15 mouse cellular contexts compared by ENCODE assay signal in the genomic region with DNA sequence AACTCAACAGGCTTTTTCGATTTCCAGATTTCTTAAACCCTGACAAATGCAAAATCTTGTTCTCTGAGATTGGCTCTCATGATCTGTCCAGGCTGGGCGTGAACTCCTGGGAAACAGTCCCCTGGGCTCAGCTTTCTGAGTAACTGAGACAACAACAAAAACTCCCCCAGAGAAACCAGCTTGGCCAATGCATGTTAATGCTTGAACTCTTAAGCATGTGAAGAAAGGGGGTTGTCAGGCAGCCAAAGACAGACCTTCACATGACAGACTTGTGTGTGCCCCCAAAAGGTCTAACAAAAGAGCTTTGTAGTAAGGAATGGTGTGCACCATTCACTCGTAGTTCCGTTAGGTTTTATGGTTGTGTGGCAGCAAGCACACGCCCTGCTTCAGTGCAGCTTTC.
DNase-seq lines count a peak whose midpoint lies in the region; ATAC-seq and TF ChIP-seq lines count a peak whose summit lies in the region.
"Had no signal": no experiment of that assay in that cellular context is flagged by ENCODE, and none has a peak within 500 bp of the region (broad histone marks: within the 10 kb centered on the region; RNA-seq: fewer than 3 reads in every experiment).

No protein-coding gene starts in this region.

- WGBS in hindbrain, postnatal 0 days: 42% methylated on average over 5 of the region's 5 CpGs
- 45% methylated on average over 5 of the region's 5 CpGs for WGBS in hindbrain, embryonic 16.5 days
- WGBS in lung, postnatal 0 days: 81% methylated on average over 5 of the region's 5 CpGs

- peak; percentile 58 for DNase-seq in gastrocnemius, adult 2 months
- DNase-seq in gastrocnemius, postnatal 25 days: no peak
- DNase-seq in hindbrain, postnatal 0 days (ENCODE audit: low spot score): peak; percentile 9
- peak; percentile 17 to 23 for DNase-seq in heart, postnatal 14 days
- no peak for DNase-seq in lung, postnatal 0 days (ENCODE audit: low spot score)
- DNase-seq: cerebellum, postnatal 14 days; embryo, embryonic 11 days; kidney, adult 18-20 months; kidney, postnatal 36 days; lung, postnatal 10 days; right cerebral cortex, postnatal 14 days had no signal

- intact Hi-C loops in gastrocnemius, adult 2 months (cut with DNase I): no loop called here
- intact Hi-C loops in heart, postnatal 14 days (cut with DNase I): no loop called here

- peak overlapping the region; percentile 65 for H3K27ac ChIP-seq in gastrocnemius, adult 2 months
- H3K27ac ChIP-seq in hindbrain, postnatal 0 days: no peak overlapping the region
- H3K27ac ChIP-seq in hindbrain, embryonic 16.5 days (ENCODE audit: low read depth, low read length): no peak overlapping the region
- H3K27ac ChIP-seq in brown adipose tissue, adult 24 weeks (replicated peaks; ENCODE audit: low read depth, low read length): peak overlapping the region; percentile 87
- H3K27ac ChIP-seq in lung, postnatal 0 days (ENCODE audit: low read length): no peak overlapping the region
- H3K27ac ChIP-seq: limb, embryonic 13.5 days; liver, embryonic 15.5 days had no signal

- no peak for ATAC-seq in hindbrain, postnatal 0 days
- no peak for ATAC-seq in hindbrain, embryonic 16.5 days
- no peak for ATAC-seq in lung, postnatal 0 days

- no peaks in the 10 kb centered on the region for H3K27me3 ChIP-seq in hindbrain, postnatal 0 days (ENCODE audit: insufficient read depth, low read length)
- H3K27me3 ChIP-seq in hindbrain, embryonic 16.5 days (replicated peaks; ENCODE audit: control insufficient read depth, insufficient read depth, low read length): no peaks in the 10 kb centered on the region
- H3K27me3 ChIP-seq in lung, postnatal 0 days (replicated peaks; ENCODE audit: insufficient read depth, low read length): no peaks in the 10 kb centered on the region
- H3K27me3 ChIP-seq: limb, embryonic 13.5 days; liver, embryonic 15.5 days had no signal

- no peak for TF ChIP-seq CTCF in gastrocnemius, adult 2 months (IDR thresholded peaks at IDR 0.05)
- no peak for TF ChIP-seq CTCF in hindbrain, postnatal 0 days (IDR thresholded peaks at IDR 0.05; ENCODE audit: low read depth)
- TF ChIP-seq CTCF in lung, postnatal 0 days (IDR thresholded peaks at IDR 0.05): no peak

- H3K9ac ChIP-seq in hindbrain, postnatal 0 days (replicated peaks; ENCODE audit: low read length): no peak overlapping the region
- no peak overlapping the region for H3K9ac ChIP-seq in hindbrain, embryonic 16.5 days (ENCODE audit: low read depth, low read length)
- no peak overlapping the region for H3K9ac ChIP-seq in lung, postnatal 0 days (replicated peaks; ENCODE audit: low read depth)
- H3K9ac ChIP-seq: limb, embryonic 13.5 days; liver, embryonic 15.5 days had no signal

- no peaks in the 10 kb centered on the region for H3K36me3 ChIP-seq in hindbrain, postnatal 0 days (ENCODE audit: insufficient read depth, low read length)
- no peaks in the 10 kb centered on the region for H3K36me3 ChIP-seq in hindbrain, embryonic 16.5 days (ENCODE audit: control insufficient read depth, insufficient read depth, low read length)
- H3K36me3 ChIP-seq in lung, postnatal 0 days (ENCODE audit: insufficient read depth, low read length): no peaks in the 10 kb centered on the region
- H3K36me3 ChIP-seq: limb, embryonic 13.5 days; liver, embryonic 15.5 days had no signal

- no peak overlapping the region for H3K4me2 ChIP-seq in hindbrain, postnatal 0 days (ENCODE audit: low read depth, low read length)
- H3K4me2 ChIP-seq in hindbrain, embryonic 16.5 days (ENCODE audit: low read length): no peak overlapping the region
- H3K4me2 ChIP-seq in lung, postnatal 0 days (replicated peaks; ENCODE audit: low read depth, low read length): no peak overlapping the region
- H3K4me2 ChIP-seq: limb, embryonic 13.5 days; liver, embryonic 15.5 days had no signal

- H3K4me1 ChIP-seq in hindbrain, postnatal 0 days (ENCODE audit: insufficient read depth, low read length): no peaks in the 10 kb centered on the region
- peaks cover 2% of the 10 kb centered on the region for H3K4me1 ChIP-seq in hindbrain, embryonic 16.5 days (ENCODE audit: control insufficient read depth, insufficient read depth, low read depth, low read length)
- no peaks in the 10 kb centered on the region for H3K4me1 ChIP-seq in brown adipose tissue, adult 24 weeks (ENCODE audit: control insufficient read depth, insufficient read depth, insufficient read length, low read length)
- H3K4me1 ChIP-seq in lung, postnatal 0 days (ENCODE audit: insufficient read depth, low read depth, low read length): no peaks in the 10 kb centered on the region

- TF ChIP-seq EP300 in lung, postnatal 0 days (IDR thresholded peaks at IDR 0.05): no peak

- H3K4me3 ChIP-seq in gastrocnemius, adult 2 months: no peak overlapping the region
- H3K4me3 ChIP-seq in hindbrain, postnatal 0 days (ENCODE audit: low read length): no peak overlapping the region
- no peak overlapping the region for H3K4me3 ChIP-seq in hindbrain, embryonic 16.5 days (ENCODE audit: low read length)
- no peak overlapping the region for H3K4me3 ChIP-seq in brown adipose tissue, adult 24 weeks (ENCODE audit: insufficient read depth, low read depth, low read length)
- H3K4me3 ChIP-seq in lung, postnatal 0 days (ENCODE audit: low read depth, low read length): no peak overlapping the region
- H3K4me3 ChIP-seq: limb, embryonic 13.5 days; liver, embryonic 15.5 days had no signal

- no peaks in the 10 kb centered on the region for H3K9me3 ChIP-seq in hindbrain, postnatal 0 days (ENCODE audit: low read length)
- no peaks in the 10 kb centered on the region for H3K9me3 ChIP-seq in hindbrain, embryonic 16.5 days (ENCODE audit: control insufficient read depth, low read length)
- H3K9me3 ChIP-seq in lung, postnatal 0 days (ENCODE audit: low read length): no peaks in the 10 kb centered on the region
- H3K9me3 ChIP-seq: limb, embryonic 13.5 days; liver, embryonic 15.5 days had no signal

Comparison
In these comparisons a context has a peak if more than half of its experiments do, and no peak if none do; other contexts are left out.
1. DNase-seq: peak in gastrocnemius, adult 2 months (single experiment), hindbrain, postnatal 0 days (single experiment) and heart, postnatal 14 days (2 of 2); none in gastrocnemius, postnatal 25 days (single experiment) and lung, postnatal 0 days (single experiment).
2. H3K27ac ChIP-seq: peak in gastrocnemius, adult 2 months (single experiment) and brown adipose tissue, adult 24 weeks (single experiment); none in hindbrain, postnatal 0 days (single experiment), hindbrain, embryonic 16.5 days (single experiment) and lung, postnatal 0 days (single experiment).